ENCODE assay signal across 8 mouse cellular contexts in the genomic region with DNA sequence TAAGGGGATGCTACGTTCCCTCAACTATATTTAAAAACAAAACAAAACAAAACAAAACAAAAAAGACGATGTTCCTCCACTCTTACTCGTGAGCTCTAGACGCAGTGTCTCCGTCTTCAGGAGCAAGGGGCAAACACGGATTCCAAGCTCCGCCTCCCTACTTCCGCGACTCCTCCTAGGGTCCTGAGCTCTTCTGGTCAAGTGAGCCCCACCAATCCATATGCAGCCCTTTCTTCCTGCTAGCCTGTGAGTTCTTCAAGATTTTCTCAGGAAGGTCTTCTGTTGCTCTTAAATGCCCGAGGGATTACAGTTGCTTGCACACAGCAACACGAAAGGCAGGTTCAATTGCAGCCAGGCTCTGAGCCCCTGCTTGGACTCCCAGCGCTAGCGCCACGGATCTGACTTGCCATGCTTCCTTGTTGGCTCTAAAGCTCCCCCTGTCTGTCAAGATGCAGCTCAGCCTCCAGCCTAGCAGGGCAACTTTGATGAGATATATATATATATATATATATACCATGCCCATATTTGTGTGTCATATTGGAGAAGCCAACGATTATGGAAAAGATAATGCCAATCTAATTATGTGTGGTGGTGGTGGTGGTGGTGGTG. TPM values are rescaled to one million over a fixed set of nuclear protein-coding genes. Genes with fewer than 3 reads are reported as not detected.
DNase-seq lines count a peak whose midpoint lies in the region; ATAC-seq and TF ChIP-seq lines count a peak whose summit lies in the region.

No protein-coding gene starts in this region.

- H3K4me2 ChIP-seq in embryonic facial prominence, embryonic 15.5 days (replicated peaks): peak overlapping the region; percentile 48
- peak overlapping the region; percentile 24 for H3K4me2 ChIP-seq in hindbrain, postnatal 0 days (ENCODE audit: low read depth, low read length)
- peak overlapping the region; percentile 54 for H3K4me2 ChIP-seq in liver, embryonic 15.5 days
- peak overlapping the region; percentile 35 for H3K4me2 ChIP-seq in neural tube, embryonic 13.5 days

- no peak overlapping the region for H3K9ac ChIP-seq in embryonic facial prominence, embryonic 15.5 days
- H3K9ac ChIP-seq in hindbrain, postnatal 0 days (replicated peaks; ENCODE audit: low read length): no peak overlapping the region
- H3K9ac ChIP-seq in liver, embryonic 15.5 days: no peak overlapping the region
- no peak overlapping the region for H3K9ac ChIP-seq in neural tube, embryonic 13.5 days

- DNase-seq in urinary bladder, postnatal 14 days (ENCODE audit: low spot score): peak; percentile 16
- DNase-seq in urinary bladder, postnatal 4 days (ENCODE audit: low spot score in 2 of 2): no peak
- DNase-seq in hindbrain, postnatal 0 days (ENCODE audit: low spot score): peak; percentile 13
- no peak for DNase-seq in gastrocnemius, adult 8-10 months (ENCODE audit: low spot score in 2 of 2)
- DNase-seq in layer of hippocampus, postnatal 25 days (ENCODE audit: extremely low spot score in 1 of 2, low spot score in 1 of 2): no peak

- no peaks in the 10 kb centered on the region for H3K36me3 ChIP-seq in embryonic facial prominence, embryonic 15.5 days
- no peaks in the 10 kb centered on the region for H3K36me3 ChIP-seq in hindbrain, postnatal 0 days (ENCODE audit: insufficient read depth, low read length)
- no peaks in the 10 kb centered on the region for H3K36me3 ChIP-seq in liver, embryonic 15.5 days (replicated peaks)
- H3K36me3 ChIP-seq in neural tube, embryonic 13.5 days: no peaks in the 10 kb centered on the region

- no peaks in the 10 kb centered on the region for H3K27me3 ChIP-seq in embryonic facial prominence, embryonic 15.5 days
- H3K27me3 ChIP-seq in hindbrain, postnatal 0 days (ENCODE audit: insufficient read depth, low read length): no peaks in the 10 kb centered on the region
- no peaks in the 10 kb centered on the region for H3K27me3 ChIP-seq in liver, embryonic 15.5 days
- H3K27me3 ChIP-seq in neural tube, embryonic 13.5 days: peaks cover 8% of the 10 kb centered on the region; the same call in 1 of the 2 replicates

- 17% methylated on average over 15 of the region's 15 CpGs for WGBS in embryonic facial prominence, embryonic 15.5 days
- 29% methylated on average over 15 of the region's 15 CpGs for WGBS in hindbrain, postnatal 0 days
- 12% methylated on average over 15 of the region's 15 CpGs for WGBS in liver, embryonic 15.5 days (ENCODE audit: insufficient replicate concordance)
- WGBS in neural tube, embryonic 13.5 days: 25% methylated on average over 15 of the region's 15 CpGs

- ATAC-seq in embryonic facial prominence, embryonic 15.5 days (ENCODE audit: insufficient number of reproducible peaks, low FRiP score, low TSS enrichment, low read depth): no peak
- ATAC-seq in hindbrain, postnatal 0 days: no peak
- no peak for ATAC-seq in liver, embryonic 15.5 days (ENCODE audit: insufficient read depth)
- ATAC-seq in neural tube, embryonic 13.5 days (ENCODE audit: low read depth): no peak

- peak overlapping the region; percentile 31 for H3K4me3 ChIP-seq in embryonic facial prominence, embryonic 15.5 days (replicated peaks)
- H3K4me3 ChIP-seq in hindbrain, postnatal 0 days (ENCODE audit: low read length): 0 out of 2 replicates have a peak overlapping the region, but pooled peaks have one; percentile 1
- peak overlapping the region; percentile 26; the same call in 1 of the 2 replicates for H3K4me3 ChIP-seq in liver, embryonic 15.5 days (replicated peaks)
- H3K4me3 ChIP-seq in neural tube, embryonic 13.5 days: peak overlapping the region; percentile 11; the same call in 1 of the 2 replicates

- H3K27ac ChIP-seq in embryonic facial prominence, embryonic 15.5 days (replicated peaks): no peak overlapping the region
- no peak overlapping the region for H3K27ac ChIP-seq in hindbrain, postnatal 0 days
- no peak overlapping the region for H3K27ac ChIP-seq in liver, embryonic 15.5 days (replicated peaks)
- no peak overlapping the region for H3K27ac ChIP-seq in neural tube, embryonic 13.5 days (replicated peaks)

- TF ChIP-seq CTCF in hindbrain, postnatal 0 days (IDR thresholded peaks at IDR 0.05; ENCODE audit: low read depth): peak; percentile 24

- no peaks in the 10 kb centered on the region for H3K4me1 ChIP-seq in embryonic facial prominence, embryonic 15.5 days
- no peaks in the 10 kb centered on the region for H3K4me1 ChIP-seq in hindbrain, postnatal 0 days (ENCODE audit: insufficient read depth, low read length)
- peaks cover 5% of the 10 kb centered on the region; the same call in 1 of the 2 replicates for H3K4me1 ChIP-seq in liver, embryonic 15.5 days (replicated peaks)
- 0 out of 2 replicates have a peak, but pooled peaks cover 5% of the 10 kb centered on the region for H3K4me1 ChIP-seq in neural tube, embryonic 13.5 days (replicated peaks)

- no peaks in the 10 kb centered on the region for H3K9me3 ChIP-seq in embryonic facial prominence, embryonic 15.5 days (replicated peaks)
- H3K9me3 ChIP-seq in hindbrain, postnatal 0 days (ENCODE audit: low read length): no peaks in the 10 kb centered on the region
- no peaks in the 10 kb centered on the region for H3K9me3 ChIP-seq in liver, embryonic 15.5 days (replicated peaks)
- no peaks in the 10 kb centered on the region for H3K9me3 ChIP-seq in neural tube, embryonic 13.5 days

RNA-seq across cellular contexts. Expression of a gene that starts 55.2 kb away (rescaled TPM):
- polyA plus RNA-seq in embryonic facial prominence, embryonic 15.5 days (2015; fragmentation: Nextera tagmentation; extraction: Ambion mirVana): 0.34 and 0.44 TPM in 2 replicates
- 9.8 and 11.0 TPM in 2 replicates for total RNA-seq in hindbrain, postnatal 0 days (2014; rRNA removed)
- polyA plus RNA-seq in hindbrain, postnatal 0 days (2015; fragmentation: Nextera tagmentation; extraction: Ambion mirVana): 3.1 TPM in 2 replicates
- polyA plus RNA-seq in liver, embryonic 15.5 days (2015; fragmentation: Nextera tagmentation; extraction: Ambion mirVana): 0.09 and 0.16 TPM in 2 replicates
- 2.7 and 3.0 TPM in 2 replicates for polyA plus RNA-seq in neural tube, embryonic 13.5 days (2015; fragmentation: Nextera tagmentation; extraction: Ambion mirVana)
- total RNA-seq in gastrocnemius, adult 8-10 months (2022): 1 to 10 TPM; 6.7 to 9.7 (median 7.4) TPM
- total RNA-seq in layer of hippocampus, postnatal 25 days (2021): 1 to 10 TPM; 1.2 to 1.6 TPM

Comparison
In these comparisons a context has a peak if more than half of its experiments do, and no peak if none do; other contexts are left out.
1. DNase-seq: peak in urinary bladder, postnatal 14 days (single experiment) and hindbrain, postnatal 0 days (single experiment); none in urinary bladder, postnatal 4 days (0 of 2), gastrocnemius, adult 8-10 months (0 of 2) and layer of hippocampus, postnatal 25 days (0 of 2).
2. Peak in every context shown above with its lines, with median percentiles within 50 percentile points of each other: H3K4me2 ChIP-seq and H3K4me3 ChIP-seq.